Mouse (Mus musculus) natural killer cell, adult 2 months (primary cell): ENCODE data around the gene Elovl3.
"Not testable (repeated sequence)": the region's sequence is repeated elsewhere in the genome, so short reads cannot be mapped to it uniquely, and the experiment has no call there.

Source experiments
- DNase-seq, 2 experiments: peaks; one replicate each; pipeline ENCODE4 v3.0.0; 2022; ENCODE audit warnings: low spot score in 2 of 2

Gene Elovl3

GRCm38 (mm10) chr19:46131694-46132525 lies at the start of gene Elovl3:
Gene Elovl3 (plus strand): TSS chr19:46131897.
- no peak for DNase-seq

GRCm38 (mm10) chr19:46085185-46085584 lies 46.5 kb upstream of the Elovl3 start:
- no peak for DNase-seq

DNA sequence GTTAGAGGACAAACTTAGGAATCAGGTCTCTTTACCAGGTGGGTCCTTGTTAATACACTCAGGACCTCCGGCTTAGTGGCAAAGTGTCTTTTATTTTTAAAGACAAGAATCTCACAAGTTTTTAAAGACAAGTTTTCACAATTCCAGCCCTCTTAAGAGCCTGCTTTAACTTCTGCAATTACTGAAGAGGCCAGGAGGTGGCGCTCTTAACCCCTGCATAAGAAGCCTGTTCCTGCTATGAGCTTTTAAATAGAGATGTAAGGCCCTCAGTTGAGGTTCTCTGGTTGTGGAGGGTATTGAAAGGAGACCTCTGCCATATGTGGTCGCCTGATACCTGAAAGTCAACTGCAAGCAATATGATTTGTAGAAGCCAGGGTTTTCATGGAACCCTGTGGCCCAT lies 45.4 kb upstream of the Elovl3 start:
- peak; percentile 38 to 63 for DNase-seq

- no peak for DNase-seq
These were observed 43.8 kb upstream of the Elovl3 start for GRCm38 (mm10) chr19:46087871-46088270.

- DNase-seq = no peak
These were observed 40.1 kb upstream of the Elovl3 start for GRCm38 (mm10) chr19:46091641-46092040.

DNA sequence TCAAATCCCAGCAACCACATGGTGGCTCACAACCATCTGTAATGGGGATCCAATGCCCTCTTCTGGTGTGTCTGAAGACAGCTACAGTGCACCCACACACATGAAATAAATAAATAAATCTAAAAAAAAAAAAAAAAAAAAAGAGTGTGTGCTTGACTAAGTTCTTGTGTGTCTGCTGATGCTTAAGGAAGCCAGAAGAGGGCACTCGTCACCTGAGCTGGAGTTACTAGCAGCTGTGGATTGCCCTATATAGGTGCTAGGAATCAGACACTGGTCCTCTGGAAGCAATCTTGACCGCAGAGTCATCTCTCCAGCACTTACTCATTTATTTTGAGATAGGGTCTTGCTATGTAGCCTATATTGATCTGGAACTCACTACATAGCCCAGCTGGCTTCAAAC lies 37.6 kb upstream of the Elovl3 start:
- DNase-seq = no peak

GRCm38 (mm10) chr19:46095291-46095690 lies 36.4 kb upstream of the Elovl3 start:
- DNase-seq = no peak

- DNase-seq = no peak
These were observed 35.3 kb upstream of the Elovl3 start for GRCm38 (mm10) chr19:46096396-46096795.

DNA sequence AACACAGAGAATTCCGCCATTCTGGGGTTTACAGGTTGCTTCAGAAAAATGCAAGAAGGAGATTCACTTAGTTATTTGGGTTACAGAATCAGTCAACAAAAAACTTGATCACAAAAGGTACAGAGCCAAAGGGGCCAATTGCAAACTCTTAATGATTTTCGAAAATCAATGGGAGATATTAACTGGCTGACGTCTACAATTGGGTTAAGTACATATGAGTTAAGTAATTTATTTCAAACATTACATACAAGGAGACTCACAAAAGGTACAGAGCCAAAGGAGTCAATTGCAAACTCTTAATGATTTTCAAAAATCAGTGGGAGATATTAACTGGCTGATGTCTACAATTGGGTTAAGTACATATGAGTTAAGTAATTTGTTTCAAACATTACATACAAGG lies 32.1 kb upstream of the Elovl3 start:
- no peak for DNase-seq

DNA sequence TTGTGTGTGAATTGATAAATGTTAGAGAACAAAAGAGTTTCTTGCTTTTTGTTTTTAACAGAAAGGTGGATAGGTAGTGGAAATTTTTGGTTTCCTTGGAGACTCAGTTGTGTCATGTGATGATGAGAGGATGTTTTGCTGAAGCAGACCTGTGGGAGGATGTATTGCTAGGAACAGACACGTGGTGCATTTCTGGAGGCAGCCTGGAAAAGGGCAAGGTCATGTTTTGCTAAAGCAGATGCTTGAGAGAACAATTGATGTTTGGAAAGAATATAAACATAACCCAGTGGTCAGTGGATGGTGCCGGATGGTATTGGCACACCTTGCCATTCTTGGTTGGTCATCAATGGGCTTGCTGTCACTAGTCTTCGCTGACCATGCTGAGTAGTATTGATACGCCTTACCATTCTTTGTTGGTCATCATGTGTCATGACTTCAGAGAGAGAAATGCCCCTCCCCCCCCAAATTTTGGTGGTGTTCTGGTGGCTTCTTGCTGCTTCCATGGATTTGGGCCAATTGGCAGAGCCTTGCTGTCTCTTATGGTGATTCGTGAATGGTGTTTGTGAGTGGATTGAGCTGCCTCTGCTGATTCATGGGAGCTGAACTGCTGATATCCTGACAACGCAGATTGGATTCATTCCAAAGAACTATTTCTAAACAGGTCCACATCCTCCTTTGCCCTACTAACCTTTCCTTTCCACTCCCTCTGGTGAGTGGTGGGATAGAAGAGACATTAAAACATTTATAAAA lies 28.1 kb upstream of the Elovl3 start:
- no peak for DNase-seq

- no peak for DNase-seq
These were observed 27.5 kb upstream of the Elovl3 start for GRCm38 (mm10) chr19:46104187-46104557.

- DNase-seq = no peak
These were observed 21.5 kb upstream of the Elovl3 start for GRCm38 (mm10) chr19:46110214-46110613.

- DNase-seq = no peak
These were observed 20.9 kb upstream of the Elovl3 start for GRCm38 (mm10) chr19:46110781-46111180.

DNA sequence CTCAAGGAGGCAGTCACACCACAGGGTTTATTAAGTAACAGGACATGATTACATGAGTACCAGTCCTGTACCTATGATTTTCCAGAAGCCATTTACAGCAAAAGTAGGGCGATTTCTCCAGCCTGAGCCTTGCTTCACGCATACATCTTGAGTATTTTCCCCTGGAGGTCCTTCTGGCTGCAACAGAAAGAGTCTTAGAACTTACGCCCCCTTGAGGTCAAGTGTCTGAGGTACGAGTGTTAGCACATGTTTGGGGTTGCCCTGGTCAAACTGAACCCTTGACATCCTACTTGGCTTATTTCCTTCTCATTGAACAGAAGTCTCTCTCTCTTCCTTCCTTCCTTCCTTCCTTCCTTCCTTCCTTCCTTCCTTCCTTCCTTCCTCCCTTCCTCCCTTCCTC lies 17.1 kb upstream of the Elovl3 start:
- no peak for DNase-seq

GRCm38 (mm10) chr19:46119458-46119857 lies 12.2 kb upstream of the Elovl3 start:
- no peak for DNase-seq

DNA sequence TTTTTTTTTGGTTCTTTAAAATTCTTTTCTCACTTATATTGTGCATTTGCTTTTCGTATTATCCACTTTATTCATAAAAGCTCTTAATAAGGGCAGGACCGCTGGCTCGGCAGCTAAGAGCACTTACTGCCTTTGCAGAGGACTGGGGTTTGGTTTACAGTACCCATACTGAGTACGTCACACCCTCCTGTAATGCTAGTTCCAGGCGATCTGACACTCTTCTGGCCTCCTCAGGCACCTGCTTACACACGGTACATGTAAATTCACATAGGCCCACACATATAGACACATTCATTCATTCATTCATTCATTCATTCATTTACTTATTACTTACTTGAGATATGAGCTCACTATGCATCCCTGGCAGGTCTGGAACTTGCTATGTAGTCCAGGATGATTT lies 10.8 kb upstream of the Elovl3 start:
- no peak for DNase-seq

DNA sequence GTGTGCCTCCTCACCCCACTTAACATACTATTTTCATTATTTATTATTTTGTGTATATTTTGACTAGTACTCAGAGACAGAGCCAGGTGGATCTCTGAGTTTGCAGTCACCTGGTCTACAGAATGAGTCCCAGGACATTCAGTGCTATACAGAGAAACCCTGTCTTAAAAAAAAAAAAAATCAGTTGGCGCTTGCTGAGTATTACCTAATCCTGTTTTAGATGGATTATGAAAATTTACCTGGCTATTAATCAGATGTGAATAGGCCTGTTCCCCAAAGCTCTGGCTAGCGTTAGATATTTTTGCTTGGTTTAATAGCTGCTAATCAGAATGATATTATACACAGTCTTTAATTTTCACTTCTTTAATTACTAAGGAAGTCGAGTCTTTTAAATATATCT lies 7.8 kb upstream of the Elovl3 start:
- no peak for DNase-seq

- DNase-seq = no peak
These were observed 7.0 kb upstream of the Elovl3 start for GRCm38 (mm10) chr19:46124651-46125050.

GRCm38 (mm10) chr19:46126301-46126700 lies 5.4 kb upstream of the Elovl3 start:
- no peak for DNase-seq

DNA sequence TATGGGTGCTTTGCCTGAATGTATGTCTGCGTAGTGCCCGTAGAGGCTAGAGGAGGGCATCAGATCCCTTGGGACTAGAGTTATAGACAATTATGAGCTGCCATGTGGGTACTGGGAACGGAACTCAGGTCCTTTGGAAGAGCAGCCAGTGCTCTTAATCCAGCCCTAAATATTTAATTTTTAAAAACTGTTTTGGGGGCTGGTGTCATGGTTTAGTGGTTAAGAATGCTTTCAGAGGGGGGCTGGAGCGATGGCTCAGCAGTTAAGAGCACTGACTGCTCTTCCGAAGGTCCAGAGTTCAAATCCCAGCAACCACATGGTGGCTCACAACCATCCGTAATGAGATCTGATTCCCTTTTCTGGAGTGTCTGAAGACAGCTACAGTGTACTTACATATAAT lies 2.0 kb upstream of the Elovl3 start:
- DNase-seq = not testable (repeated sequence)

GRCm38 (mm10) chr19:46131283-46131682 lies 414 bp upstream of the Elovl3 start:
- DNase-seq = no peak

- no peak for DNase-seq
These were observed 880 bp downstream of the Elovl3 start for GRCm38 (mm10) chr19:46132577-46132976.

GRCm38 (mm10) chr19:46135297-46135696 lies 3.6 kb downstream of the Elovl3 start:
- peak; percentile 74 to 85 for DNase-seq
